Mouse (Mus musculus) bone marrow, adult 2 months (tissue): ENCODE data around the gene Bbs10.

ENCODE experiments used
- CTCF ChIP-seq: fragments of 200-500 bp; IDR thresholded peaks from 2 replicates; pipeline ENCODE4 v1.5.1; 2011; ENCODE audit warnings: low read length, control low read depth; ENCODE audit not compliant: control insufficient read depth, insufficient read depth
- POLR2A ChIP-seq: fragments of 200-500 bp; IDR thresholded peaks from 2 replicates; pipeline ENCODE4 v1.6.1; 2011; ENCODE audit warnings: low read depth, mild to moderate bottlenecking, control low read depth, low read length, borderline replicate concordance; ENCODE audit not compliant: control insufficient read depth

- TF ChIP-seq CTCF (no peak), POLR2A (no peak)
Measured at GRCm38 (mm10) chr10:111251666-111252065, 46.8 kb upstream of the Bbs10 start.
